ENCODE assay signal across 26 mouse cellular contexts in genomic region chr12:50967168-50967810, GRCm38 (mm10).
A peak's percentile ranks its signal among the peaks of the same experiment; 100 is the strongest.
DNase-seq lines count a peak whose midpoint lies in the region; ATAC-seq and TF ChIP-seq lines count a peak whose summit lies in the region.
"Had no signal": no experiment of that assay in that cellular context is flagged by ENCODE, and none has a peak within 500 bp of the region (broad histone marks: within the 10 kb centered on the region; RNA-seq: fewer than 3 reads in every experiment).

No protein-coding gene starts in this region.

- H3K27ac ChIP-seq in kidney, postnatal 0 days, result no peak overlapping the region
- H3K27ac ChIP-seq: forebrain, embryonic 13.5 days; hindbrain, embryonic 13.5 days; limb, embryonic 13.5 days; midbrain, embryonic 13.5 days had no signal

- peak; percentile 79 for ATAC-seq in kidney, postnatal 0 days (replicated peaks; ENCODE audit: low FRiP score, low read depth)
- ATAC-seq: forebrain, embryonic 13.5 days; intestine, embryonic 16.5 days; midbrain, embryonic 13.5 days had no signal

- intact Hi-C loops in gastrocnemius, postnatal 14 days (cut with DNase I; ENCODE audit: low total_unique reads), result no loop called here
- intact Hi-C loops in heart, postnatal 36 days (cut with DNase I), result no loop called here

- H3K4me1 ChIP-seq in kidney, postnatal 0 days (replicated peaks; ENCODE audit: insufficient read depth, low read length), result no peaks in the 10 kb centered on the region
- H3K4me1 ChIP-seq: hindbrain, embryonic 13.5 days; limb, embryonic 13.5 days; megakaryocyte, embryonic 14.5 days had no signal

- 27% methylated on average over 5 of the region's 5 CpGs for WGBS in kidney, postnatal 0 days

- H3K9me3 ChIP-seq in kidney, postnatal 0 days (replicated peaks; ENCODE audit: low read length), result no peaks in the 10 kb centered on the region
- H3K9me3 ChIP-seq: forebrain, embryonic 13.5 days; hindbrain, embryonic 13.5 days; limb, embryonic 13.5 days; midbrain, embryonic 13.5 days had no signal

- no peak overlapping the region for H3K4me3 ChIP-seq in kidney, postnatal 0 days (replicated peaks; ENCODE audit: low read depth, low read length)
- H3K4me3 ChIP-seq: forebrain, embryonic 13.5 days; hindbrain, embryonic 13.5 days; limb, embryonic 13.5 days; megakaryocyte, embryonic 14.5 days; midbrain, embryonic 13.5 days had no signal

- H3K27me3 ChIP-seq in kidney, postnatal 0 days (ENCODE audit: insufficient read depth, low read length), result no peaks in the 10 kb centered on the region
- H3K27me3 ChIP-seq: forebrain, embryonic 13.5 days; limb, embryonic 13.5 days; megakaryocyte, embryonic 14.5 days had no signal

- no peak for TF ChIP-seq CTCF in kidney, postnatal 0 days (IDR thresholded peaks at IDR 0.05; ENCODE audit: low read depth)

- H3K9ac ChIP-seq in kidney, postnatal 0 days (ENCODE audit: low read depth, low read length), result no peak overlapping the region
- H3K9ac ChIP-seq: forebrain, embryonic 13.5 days; hindbrain, embryonic 13.5 days; limb, embryonic 13.5 days; midbrain, embryonic 13.5 days had no signal

- no peaks in the 10 kb centered on the region for H3K36me3 ChIP-seq in kidney, postnatal 0 days (ENCODE audit: insufficient read depth, low read length)
- H3K36me3 ChIP-seq: hindbrain, embryonic 13.5 days; limb, embryonic 13.5 days; midbrain, embryonic 13.5 days had no signal

- peak; percentile 42 for DNase-seq in kidney, postnatal 0 days (ENCODE audit: low spot score)
- no peak for DNase-seq in kidney, adult 18-20 months
- DNase-seq in embryo, embryonic 10 days (ENCODE audit: low spot score), result peak; percentile 60
- peak; percentile 34 for DNase-seq in embryo, embryonic 11 days
- peak; percentile 18 for DNase-seq in forelimb bud, embryonic 11.5 days (ENCODE audit: low read depth, low spot score)
- DNase-seq in gastrocnemius, postnatal 14 days, result no peak
- DNase-seq in heart, postnatal 36 days, result no peak
- DNase-seq: adrenal gland, adult 2 months; adrenal gland, postnatal 36 days; cerebellum, adult 18-20 months; cerebellum, postnatal 14 days; gastrocnemius, postnatal 36 days; heart, adult 18-20 months; heart, postnatal 4 days; kidney, postnatal 14 days; lung, postnatal 4 days; right cerebral cortex, adult 18-20 months; thymus, postnatal 4 days had no signal

- H3K4me2 ChIP-seq in kidney, postnatal 0 days (ENCODE audit: low read length), result no peak overlapping the region
- H3K4me2 ChIP-seq: forebrain, embryonic 13.5 days; heart, embryonic 11.5 days; hindbrain, embryonic 13.5 days; limb, embryonic 13.5 days; liver, embryonic 11.5 days; midbrain, embryonic 13.5 days had no signal

Comparison
In these comparisons a context has a peak if more than half of its experiments do, and no peak if none do; other contexts are left out.
1. DNase-seq: peak in kidney, postnatal 0 days (single experiment), embryo, embryonic 10 days (single experiment), embryo, embryonic 11 days (single experiment) and forelimb bud, embryonic 11.5 days (single experiment); none in kidney, adult 18-20 months (single experiment), gastrocnemius, postnatal 14 days (single experiment) and heart, postnatal 36 days (0 of 2).